32 mouse cellular contexts compared by ENCODE assay signal in genomic region chr4:65166288-65166835, GRCm38 (mm10). TPM values are rescaled to one million over a fixed set of nuclear protein-coding genes. Genes with fewer than 3 reads are reported as not detected.
DNase-seq lines count a peak whose midpoint lies in the region; ATAC-seq lines count a peak whose summit lies in the region.
"Had no signal": no experiment of that assay in that cellular context is flagged by ENCODE, and none has a peak within 500 bp of the region (broad histone marks: within the 10 kb centered on the region; RNA-seq: fewer than 3 reads in every experiment).

No protein-coding gene starts in this region.

- peaks cover 12% of the 10 kb centered on the region for H3K4me1 ChIP-seq in lung, embryonic 15.5 days
- peaks cover 6% of the 10 kb centered on the region; the same call in 1 of the 2 replicates for H3K4me1 ChIP-seq in lung, embryonic 16.5 days (replicated peaks; ENCODE audit: control insufficient read depth, insufficient read depth, low read length)
- H3K4me1 ChIP-seq: forebrain, embryonic 10.5 days; forebrain, embryonic 15.5 days; hindbrain, embryonic 13.5 days; neural tube, embryonic 12.5 days had no signal

- 50% methylated on average over 3 of the region's 3 CpGs for WGBS in lung, embryonic 15.5 days
- whole genome bisulfite sequencing in lung, embryonic 16.5 days = 56% methylated on average over 3 of the region's 3 CpGs

- H3K9me3 ChIP-seq in lung, embryonic 15.5 days = no peaks in the 10 kb centered on the region
- H3K9me3 ChIP-seq in lung, embryonic 16.5 days (ENCODE audit: control insufficient read depth, low read length) = no peaks in the 10 kb centered on the region
- H3K9me3 ChIP-seq: embryonic facial prominence, embryonic 13.5 days; forebrain, embryonic 10.5 days; forebrain, embryonic 15.5 days; heart, embryonic 12.5 days; hindbrain, embryonic 13.5 days; neural tube, embryonic 12.5 days had no signal

- no peaks in the 10 kb centered on the region for H3K36me3 ChIP-seq in lung, embryonic 15.5 days
- no peaks in the 10 kb centered on the region for H3K36me3 ChIP-seq in lung, embryonic 16.5 days (ENCODE audit: control insufficient read depth, insufficient read depth, low read length)
- H3K36me3 ChIP-seq: embryonic facial prominence, embryonic 13.5 days; forebrain, embryonic 10.5 days; forebrain, embryonic 15.5 days; heart, embryonic 12.5 days; hindbrain, embryonic 13.5 days; neural tube, embryonic 12.5 days had no signal

- no peak overlapping the region for H3K4me2 ChIP-seq in lung, embryonic 15.5 days
- H3K4me2 ChIP-seq in lung, embryonic 16.5 days (ENCODE audit: low read depth, low read length) = no peak overlapping the region
- H3K4me2 ChIP-seq: embryonic facial prominence, embryonic 13.5 days; forebrain, embryonic 15.5 days; heart, embryonic 12.5 days; hindbrain, embryonic 13.5 days; neural tube, embryonic 12.5 days had no signal

- ATAC-seq in cerebellum, adult (ENCODE audit: insufficient number of reproducible peaks, low FRiP score, low TSS enrichment) = peak; percentile 83
- peak; percentile 62; the same call in 1 of the 2 replicates for ATAC-seq in lung, embryonic 15.5 days (ENCODE audit: borderline replicate concordance, extremely low read depth, low FRiP score, low TSS enrichment)
- peak; percentile 51; the same call in 1 of the 2 replicates for ATAC-seq in lung, embryonic 16.5 days (ENCODE audit: low read depth)
- ATAC-seq: activated CD4-positive, CD25-positive, alpha-beta regulatory T cell, adult 4 months; forebrain, embryonic 15.5 days; intestine, embryonic 16.5 days; midbrain, embryonic 16.5 days had no signal

- no peak overlapping the region for H3K4me3 ChIP-seq in lung, embryonic 15.5 days
- H3K4me3 ChIP-seq in lung, embryonic 16.5 days (ENCODE audit: low read length) = no peak overlapping the region
- H3K4me3 ChIP-seq: embryonic facial prominence, embryonic 13.5 days; forebrain, embryonic 10.5 days; forebrain, embryonic 15.5 days; heart, adult 2 months; heart, embryonic 12.5 days; hindbrain, embryonic 13.5 days; myocyte; neural tube, embryonic 12.5 days had no signal

- H3K27me3 ChIP-seq in lung, embryonic 15.5 days = no peaks in the 10 kb centered on the region
- no peaks in the 10 kb centered on the region for H3K27me3 ChIP-seq in lung, embryonic 16.5 days (ENCODE audit: control insufficient read depth, insufficient read depth, low read depth, low read length)
- H3K27me3 ChIP-seq: CH12.LX; embryonic facial prominence, embryonic 13.5 days; forebrain, embryonic 15.5 days; heart, embryonic 12.5 days; hindbrain, embryonic 13.5 days; neural tube, embryonic 12.5 days had no signal

- no peak overlapping the region for H3K27ac ChIP-seq in lung, embryonic 15.5 days
- no peak overlapping the region for H3K27ac ChIP-seq in lung, embryonic 16.5 days (ENCODE audit: low read length)
- H3K27ac ChIP-seq: embryonic facial prominence, embryonic 13.5 days; forebrain, embryonic 10.5 days; forebrain, embryonic 15.5 days; heart, adult 2 months; hindbrain, embryonic 13.5 days; liver, embryonic 14.5 days; neural tube, embryonic 12.5 days; stomach, postnatal 0 days had no signal

- DNase-seq in cerebellum, postnatal 4 days (ENCODE audit: low spot score in 2 of 2) = no peak
- DNase-seq in lung, postnatal 4 days = no peak
- no peak for DNase-seq in kidney, postnatal 36 days
- no peak for DNase-seq in thymus, postnatal 10 days (ENCODE audit: low spot score in 2 of 2)
- DNase-seq in right cerebral cortex, postnatal 4 days = no peak
- DNase-seq: adrenal gland, adult 2 months; adrenal gland, postnatal 36 days; gastrocnemius, postnatal 25 days; heart, adult 2 months; heart, postnatal 4 days; kidney, adult 9 months; kidney, postnatal 10 days; liver; right cerebral cortex, adult 18-20 months; thymus, adult 18-20 months; thymus, postnatal 36 days had no signal

- no peak overlapping the region for H3K9ac ChIP-seq in lung, embryonic 15.5 days
- no peak overlapping the region for H3K9ac ChIP-seq in lung, embryonic 16.5 days (ENCODE audit: low read length)
- H3K9ac ChIP-seq: embryonic facial prominence, embryonic 13.5 days; forebrain, embryonic 15.5 days; heart, embryonic 12.5 days; hindbrain, embryonic 13.5 days; liver, embryonic 14.5 days; neural tube, embryonic 12.5 days had no signal

RNA-seq across cellular contexts. Expression of gene Pappa, which starts 42.4 kb away (rescaled TPM):
- polyA plus RNA-seq in lung, embryonic 15.5 days (2015; fragmentation: Nextera tagmentation; extraction: Ambion mirVana) = 1.1 and 1.4 TPM in 2 replicates
- polyA plus RNA-seq in lung, embryonic 16.5 days (2015; fragmentation: Nextera tagmentation; extraction: Ambion mirVana) = 0.74 and 0.87 TPM in 2 replicates
- polyA plus RNA-seq: activated CD4-positive, CD25-positive, alpha-beta regulatory T cell, adult 4 months had no signal
